Mouse (Mus musculus): Measurements from ENCODE around the gene Kcnh1. TPM values are rescaled to one million over a fixed set of nuclear protein-coding genes. Genes with fewer than 3 reads are reported as not detected.

Kcnh1 gene
- polyA plus RNA-seq, 1 experiment: 0.01 TPM

DNA sequence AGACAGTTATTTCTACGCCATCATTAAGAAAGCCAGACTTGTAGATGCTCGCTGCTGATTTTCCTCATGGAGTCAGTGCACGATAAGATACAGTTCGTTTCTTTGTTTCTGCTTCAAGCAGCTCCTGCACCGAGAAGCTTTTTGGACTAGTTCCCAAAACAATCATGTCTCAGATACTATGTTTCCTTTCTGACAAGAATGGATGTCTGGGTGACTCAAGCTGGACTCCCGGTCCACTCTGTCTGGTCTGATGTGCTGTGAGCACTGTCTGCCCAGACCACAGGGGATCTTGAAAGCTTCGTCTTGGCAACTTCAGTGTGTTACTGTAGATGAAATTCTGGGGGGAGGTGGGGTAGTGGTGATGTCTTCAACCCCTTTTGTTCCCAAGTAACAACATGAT is 109.8 kb downstream of the Kcnh1 start:
- Histone ChIP-seq H3K4me2 (ENCODE audit: low read depth) (no peak overlapping the region), H3K36me3 (ENCODE audit: control insufficient read depth, insufficient read depth) (no peaks in the 10 kb centered on the region), H3K4me3 (no peak overlapping the region), H3K79me2 (ENCODE audit: control insufficient read depth, insufficient read depth) (no peaks in the 10 kb centered on the region), H3K27me3 (ENCODE audit: control insufficient read depth, insufficient read depth, insufficient read length) (no peaks in the 10 kb centered on the region), H3ac (ENCODE audit: control insufficient read depth, insufficient read length) (no peak overlapping the region)
- TF ChIP-seq REST (IDR thresholded peaks at IDR 0.05; ENCODE audit: insufficient read depth, insufficient read length) (no peak), TCF12 (IDR thresholded peaks at IDR 0.05; ENCODE audit: insufficient read depth, poor library complexity, severe bottlenecking) (no peak), USF1 (IDR thresholded peaks at IDR 0.05; ENCODE audit: low read depth) (no peak), POLR2A (IDR thresholded peaks at IDR 0.05; ENCODE audit: insufficient read length, low read depth) (no peak), MYOD1 (IDR thresholded peaks at IDR 0.05; ENCODE audit: control insufficient read depth in 1 of 3, insufficient read length in 2 of 3, low read depth in 2 of 3) (no peak), E2F4 (IDR thresholded peaks at IDR 0.05; ENCODE audit: insufficient read depth) (no peak), MYOG (IDR thresholded peaks at IDR 0.05; ENCODE audit: control insufficient read depth in 1 of 3, insufficient read depth in 1 of 3, insufficient read length in 2 of 3, low read depth in 2 of 3) (no peak), TCF3 (IDR thresholded peaks at IDR 0.05; ENCODE audit: insufficient read length, low read depth) (no peak), POLR2AphosphoS2 (IDR thresholded peaks at IDR 0.05; ENCODE audit: insufficient read length, low read depth) (no peak), MAX (IDR thresholded peaks at IDR 0.05; ENCODE audit: low read depth) (no peak), SRF (IDR thresholded peaks at IDR 0.05; ENCODE audit: control insufficient read depth, insufficient read length, low read depth) (no peak), CEBPB (IDR thresholded peaks at IDR 0.05; ENCODE audit: insufficient read depth, poor library complexity, severe bottlenecking) (no peak)

- Histone ChIP-seq H3K4me3 (no peak overlapping the region), H3K36me3 (ENCODE audit: control insufficient read depth, insufficient read depth) (no peaks in the 10 kb centered on the region), H3K79me2 (ENCODE audit: control insufficient read depth, insufficient read depth) (no peaks in the 10 kb centered on the region), H3K4me2 (ENCODE audit: low read depth) (no peak overlapping the region), H3K27me3 (ENCODE audit: control insufficient read depth, insufficient read depth, insufficient read length) (no peaks in the 10 kb centered on the region), H3ac (ENCODE audit: control insufficient read depth, insufficient read length) (no peak overlapping the region)
- TF ChIP-seq SRF (IDR thresholded peaks at IDR 0.05; ENCODE audit: control insufficient read depth, insufficient read length, low read depth): no peak
- TF ChIP-seq E2F4 (IDR thresholded peaks at IDR 0.05; ENCODE audit: insufficient read depth): no peak
- no peak for TF ChIP-seq CEBPB (IDR thresholded peaks at IDR 0.05; ENCODE audit: insufficient read depth, poor library complexity, severe bottlenecking)
- no peak for TF ChIP-seq MYOG (IDR thresholded peaks at IDR 0.05; ENCODE audit: control insufficient read depth in 1 of 3, insufficient read depth in 1 of 3, insufficient read length in 2 of 3, low read depth in 2 of 3)
- no peak for TF ChIP-seq TCF3 (IDR thresholded peaks at IDR 0.05; ENCODE audit: insufficient read length, low read depth)
- no peak for TF ChIP-seq USF1 (IDR thresholded peaks at IDR 0.05; ENCODE audit: low read depth)
- no peak for TF ChIP-seq TCF12 (IDR thresholded peaks at IDR 0.05; ENCODE audit: insufficient read depth, poor library complexity, severe bottlenecking)
These were observed 113.0 kb downstream of the Kcnh1 start for GRCm38 (mm10) chr1:192303615-192304014.

DNA sequence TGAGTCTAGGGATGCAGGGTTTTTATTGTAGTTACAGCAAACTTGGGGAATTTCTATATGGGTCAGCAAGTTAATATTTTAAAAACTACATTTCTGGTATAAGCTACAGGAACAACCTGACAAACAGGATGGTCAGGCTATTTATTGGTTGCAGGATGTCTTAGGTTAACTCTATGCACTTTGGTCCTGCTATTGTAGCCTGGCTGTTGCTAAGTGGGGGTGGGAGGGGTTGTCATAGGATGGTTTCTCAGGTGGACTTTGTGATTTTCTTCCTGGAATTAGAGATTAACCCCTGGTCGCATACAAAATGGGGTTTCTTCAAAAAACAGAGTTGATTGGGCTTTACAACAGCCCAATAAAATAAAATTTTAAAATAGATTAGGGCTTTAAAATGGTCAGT is 114.6 kb downstream of the Kcnh1 start:
- no peak for TF ChIP-seq POLR2A (IDR thresholded peaks at IDR 0.05; ENCODE audit: insufficient read length, low read depth)
- no peak for TF ChIP-seq E2F4 (IDR thresholded peaks at IDR 0.05; ENCODE audit: insufficient read depth)
- TF ChIP-seq USF1 (IDR thresholded peaks at IDR 0.05; ENCODE audit: low read depth): no peak
- no peak for TF ChIP-seq SRF (IDR thresholded peaks at IDR 0.05; ENCODE audit: control insufficient read depth, insufficient read length, low read depth)
- no peak for TF ChIP-seq TCF3 (IDR thresholded peaks at IDR 0.05; ENCODE audit: insufficient read length, low read depth)
- TF ChIP-seq TCF12 (IDR thresholded peaks at IDR 0.05; ENCODE audit: insufficient read depth, poor library complexity, severe bottlenecking): no peak
- no peak for TF ChIP-seq MYOG (IDR thresholded peaks at IDR 0.05; ENCODE audit: control insufficient read depth in 1 of 3, insufficient read depth in 1 of 3, insufficient read length in 2 of 3, low read depth in 2 of 3)
- no peak for TF ChIP-seq MAX (IDR thresholded peaks at IDR 0.05; ENCODE audit: low read depth)
- no peak for TF ChIP-seq MYOD1 (IDR thresholded peaks at IDR 0.05; ENCODE audit: control insufficient read depth in 1 of 3, insufficient read length in 2 of 3, low read depth in 2 of 3)
- TF ChIP-seq CEBPB (IDR thresholded peaks at IDR 0.05; ENCODE audit: insufficient read depth, poor library complexity, severe bottlenecking): no peak
- TF ChIP-seq POLR2AphosphoS2 (IDR thresholded peaks at IDR 0.05; ENCODE audit: insufficient read length, low read depth): no peak
- TF ChIP-seq REST (IDR thresholded peaks at IDR 0.05; ENCODE audit: insufficient read depth, insufficient read length): no peak
- no peaks in the 10 kb centered on the region for H3K36me3 ChIP-seq (ENCODE audit: control insufficient read depth, insufficient read depth)

GRCm38 (mm10) chr1:192307055-192307454 is 116.5 kb downstream of the Kcnh1 start:
- Histone ChIP-seq H3K4me3 (no peak overlapping the region), H3K36me3 (ENCODE audit: control insufficient read depth, insufficient read depth) (no peaks in the 10 kb centered on the region), H3ac (ENCODE audit: control insufficient read depth, insufficient read length) (no peak overlapping the region), H3K4me2 (ENCODE audit: low read depth) (no peak overlapping the region), H3K27me3 (ENCODE audit: control insufficient read depth, insufficient read depth, insufficient read length) (no peaks in the 10 kb centered on the region), H3K79me2 (ENCODE audit: control insufficient read depth, insufficient read depth) (no peaks in the 10 kb centered on the region)
- TF ChIP-seq MAX (IDR thresholded peaks at IDR 0.05; ENCODE audit: low read depth): no peak
- no peak for TF ChIP-seq CEBPB (IDR thresholded peaks at IDR 0.05; ENCODE audit: insufficient read depth, poor library complexity, severe bottlenecking)
- TF ChIP-seq MYOD1 (IDR thresholded peaks at IDR 0.05; ENCODE audit: control insufficient read depth in 1 of 3, insufficient read length in 2 of 3, low read depth in 2 of 3): no peak
- no peak for TF ChIP-seq TCF3 (IDR thresholded peaks at IDR 0.05; ENCODE audit: insufficient read length, low read depth)
- TF ChIP-seq SRF (IDR thresholded peaks at IDR 0.05; ENCODE audit: control insufficient read depth, insufficient read length, low read depth): no peak
- no peak for TF ChIP-seq TCF12 (IDR thresholded peaks at IDR 0.05; ENCODE audit: insufficient read depth, poor library complexity, severe bottlenecking)
- no peak for TF ChIP-seq POLR2A (IDR thresholded peaks at IDR 0.05; ENCODE audit: insufficient read length, low read depth)
- TF ChIP-seq REST (IDR thresholded peaks at IDR 0.05; ENCODE audit: insufficient read depth, insufficient read length): no peak
- TF ChIP-seq USF1 (IDR thresholded peaks at IDR 0.05; ENCODE audit: low read depth): no peak
- TF ChIP-seq MYOG (IDR thresholded peaks at IDR 0.05; ENCODE audit: control insufficient read depth in 1 of 3, insufficient read depth in 1 of 3, insufficient read length in 2 of 3, low read depth in 2 of 3): no peak
- no peak for TF ChIP-seq E2F4 (IDR thresholded peaks at IDR 0.05; ENCODE audit: insufficient read depth)
- TF ChIP-seq POLR2AphosphoS2 (IDR thresholded peaks at IDR 0.05; ENCODE audit: insufficient read length, low read depth): no peak

More for the DNA sequence above, 114.6 kb downstream of the Kcnh1 start:
- H3K79me2 ChIP-seq (ENCODE audit: control insufficient read depth, insufficient read depth): no peaks in the 10 kb centered on the region
- H3K4me3 ChIP-seq: no peak overlapping the region
- H3K4me2 ChIP-seq (ENCODE audit: low read depth): no peak overlapping the region
- H3ac ChIP-seq (ENCODE audit: control insufficient read depth, insufficient read length): no peak overlapping the region
- no peaks in the 10 kb centered on the region for H3K27me3 ChIP-seq (ENCODE audit: control insufficient read depth, insufficient read depth, insufficient read length)
